Mouse (Mus musculus) hindbrain, embryonic 12.5 days (tissue): ENCODE measurements around the gene Leng8. TPM values are rescaled to one million over a fixed set of nuclear protein-coding genes. Genes with fewer than 3 reads are reported as not detected.
A peak's percentile ranks its signal among the peaks of the same experiment; 100 is the strongest.

Experiments used
- ATAC-seq: fragments of 200-750 bp; cut with Nextera tagmentation; 2 replicates; pipeline ENCODE4 v1.8.0; 2017; ENCODE audit warnings: moderate TSS enrichment; ENCODE audit not compliant: low FRiP score
- H3K27ac ChIP-seq: fragments of 300-500 bp; sonication (generic); 2 replicates; pipeline ENCODE4 v1.5.1; 2016; ENCODE audit warnings: mild to moderate bottlenecking
- H3K27me3 ChIP-seq: fragments of 300-500 bp; sonication (generic); 2 replicates; pipeline ENCODE4 v1.6.1; 2016; ENCODE audit warnings: mild to moderate bottlenecking
- H3K36me3 ChIP-seq: fragments of 300-500 bp; sonication (generic); 2 replicates; pipeline ENCODE4 v1.6.1; 2016; ENCODE audit warnings: mild to moderate bottlenecking
- H3K4me1 ChIP-seq: fragments of 300-500 bp; sonication (generic); 2 replicates; pipeline ENCODE4 v1.6.1; 2016
- H3K4me2 ChIP-seq: fragments of 300-500 bp; sonication (generic); replicated peaks from 2 replicates; pipeline ENCODE4 v1.6.1; 2016; ENCODE audit warnings: mild to moderate bottlenecking
- H3K4me3 ChIP-seq: fragments of 300-500 bp; sonication (generic); 2 replicates; pipeline ENCODE4 v1.5.1; 2016; ENCODE audit warnings: mild to moderate bottlenecking
- H3K9ac ChIP-seq: fragments of 300-500 bp; sonication (generic); 2 replicates; pipeline ENCODE4 v1.6.1; 2016; ENCODE audit warnings: mild to moderate bottlenecking, moderate library complexity
- H3K9me3 ChIP-seq: fragments of 300-500 bp; sonication (generic); replicated peaks from 2 replicates; pipeline ENCODE4 v1.6.1; 2016; ENCODE audit warnings: mild to moderate bottlenecking
- WGBS: fragments of 180-500 bp; shearing (Covaris S2); methylation state at CpG from one replicate; pipeline ENCODE4 v1.1.7; 2016; 5-methylcytosine and 5-hydroxymethylcytosine counted together
- polyA plus RNA-seq: library from polyadenylated mRNA; unstranded; fragments of >200 nt; fragmentation: Nextera tagmentation; extraction: Ambion mirVana; gene quantifications from 2 replicates; pipeline ENCODE4 v1.2.1, GENCODE M21; 2016

The Leng8 gene
- polyA plus RNA-seq, 1 experiment from 2014 or later = 115 TPM

- peak overlapping the region; percentile 92 for H3K27ac ChIP-seq
- peak overlapping the region; percentile 73 for H3K4me2 ChIP-seq
- ATAC-seq = peak; percentile 12
- no peaks in the 10 kb centered on the region for H3K36me3 ChIP-seq
- H3K9ac ChIP-seq = peak overlapping the region; percentile 86
- H3K4me3 ChIP-seq = peak overlapping the region; percentile 59
- H3K27me3 ChIP-seq = peaks cover 11% of the 10 kb centered on the region; the same call in 1 of the 2 replicates
- WGBS = 9% methylated on average over 15 of the region's 19 CpGs
- peaks cover 60% of the 10 kb centered on the region for H3K4me1 ChIP-seq
- no peaks in the 10 kb centered on the region for H3K9me3 ChIP-seq
These were observed 16.6 kb upstream of the Leng8 start for GRCm38 (mm10) chr7:4119976-4120921.

GRCm38 (mm10) chr7:4122076-4122768 lies 14.6 kb upstream of the Leng8 start:
- peaks cover 65% of the 10 kb centered on the region for H3K4me1 ChIP-seq
- H3K4me3 ChIP-seq = peak overlapping the region; percentile 59
- peak overlapping the region; percentile 86 for H3K9ac ChIP-seq
- peak overlapping the region; percentile 73 for H3K4me2 ChIP-seq
- 0 out of 2 replicates have a peak, but pooled peaks cover 8% of the 10 kb centered on the region for H3K36me3 ChIP-seq
- H3K9me3 ChIP-seq = no peaks in the 10 kb centered on the region
- H3K27ac ChIP-seq = peak overlapping the region; percentile 92
- H3K27me3 ChIP-seq = peaks cover 11% of the 10 kb centered on the region; the same call in 1 of the 2 replicates
- no peak for ATAC-seq
- WGBS = 42% methylated on average over 11 of the region's 11 CpGs

GRCm38 (mm10) chr7:4122783-4123182 lies 14.1 kb upstream of the Leng8 start:
- no peak for ATAC-seq
- Histone ChIP-seq H3K27me3 (peaks cover 11% of the 10 kb centered on the region; the same call in 1 of the 2 replicates), H3K9ac (peak overlapping the region; percentile 86; the same call in 1 of the 2 replicates), H3K4me2 (peak overlapping the region; percentile 73), H3K27ac (peak overlapping the region; percentile 92), H3K9me3 (no peaks in the 10 kb centered on the region), H3K4me3 (peak overlapping the region; percentile 59), H3K4me1 (peaks cover 65% of the 10 kb centered on the region), H3K36me3 (peaks cover 11% of the 10 kb centered on the region; the same call in 1 of the 2 replicates)
- 78% methylated on average over 10 of the region's 10 CpGs for WGBS

GRCm38 (mm10) chr7:4123732-4124131 lies 13.1 kb upstream of the Leng8 start:
- H3K9ac ChIP-seq = no peak overlapping the region
- 23% methylated on average over 1 of the region's 1 CpGs for WGBS
- H3K27ac ChIP-seq = peak overlapping the region; percentile 92

GRCm38 (mm10) chr7:4124315-4124759 lies 12.5 kb upstream of the Leng8 start:
- Histone ChIP-seq H3K36me3 (peaks cover 17% of the 10 kb centered on the region; the same call in 1 of the 2 replicates), H3K27ac (peak overlapping the region; percentile 92), H3K27me3 (0 out of 2 replicates have a peak, but pooled peaks cover 4% of the 10 kb centered on the region), H3K4me1 (peaks cover 57% of the 10 kb centered on the region), H3K9ac (peak overlapping the region; percentile 47; the same call in 1 of the 2 replicates), H3K9me3 (no peaks in the 10 kb centered on the region), H3K4me2 (peak overlapping the region; percentile 73), H3K4me3 (peak overlapping the region; percentile 23)
- ATAC-seq = peak; percentile 84
- WGBS = 2% methylated on average over 10 of the region's 10 CpGs

More at GRCm38 (mm10) chr7:4123732-4124131, 13.1 kb upstream of the Leng8 start:
- peak; percentile 83 for ATAC-seq
- Histone ChIP-seq H3K36me3 (peaks cover 17% of the 10 kb centered on the region; the same call in 1 of the 2 replicates), H3K9me3 (no peaks in the 10 kb centered on the region), H3K4me2 (peak overlapping the region; percentile 73), H3K4me1 (peaks cover 63% of the 10 kb centered on the region), H3K4me3 (no peak overlapping the region), H3K27me3 (peaks cover 8% of the 10 kb centered on the region; the same call in 1 of the 2 replicates)

GRCm38 (mm10) chr7:4124856-4125255 lies 12.0 kb upstream of the Leng8 start:
- peak overlapping the region; percentile 73 for H3K4me2 ChIP-seq
- 0 out of 2 replicates have a peak, but pooled peaks cover 4% of the 10 kb centered on the region for H3K27me3 ChIP-seq
- peak overlapping the region; percentile 92 for H3K27ac ChIP-seq
- no peaks in the 10 kb centered on the region for H3K9me3 ChIP-seq
- 17% methylated on average over 5 of the region's 5 CpGs for WGBS
- peak overlapping the region; percentile 23 for H3K4me3 ChIP-seq
- ATAC-seq = no peak
- H3K36me3 ChIP-seq = peaks cover 19% of the 10 kb centered on the region; the same call in 1 of the 2 replicates
- H3K4me1 ChIP-seq = peaks cover 55% of the 10 kb centered on the region
- H3K9ac ChIP-seq = peak overlapping the region; percentile 47

- H3K4me1 ChIP-seq = peaks cover 52% of the 10 kb centered on the region
- H3K4me3 ChIP-seq = no peak overlapping the region
- H3K27me3 ChIP-seq = 0 out of 2 replicates have a peak, but pooled peaks cover 2% of the 10 kb centered on the region
- H3K36me3 ChIP-seq = peaks cover 19% of the 10 kb centered on the region; the same call in 1 of the 2 replicates
- peak overlapping the region; percentile 73; the same call in 1 of the 2 replicates for H3K4me2 ChIP-seq
- no peak for ATAC-seq
- peak overlapping the region; percentile 92 for H3K27ac ChIP-seq
- H3K9ac ChIP-seq = peak overlapping the region; percentile 47
- 24% methylated on average over 9 of the region's 9 CpGs for WGBS
- H3K9me3 ChIP-seq = no peaks in the 10 kb centered on the region
These were observed 11.5 kb upstream of the Leng8 start for GRCm38 (mm10) chr7:4125306-4125705.

GRCm38 (mm10) chr7:4126992-4127785 lies 9.7 kb upstream of the Leng8 start:
- Histone ChIP-seq H3K36me3 (peaks cover 23% of the 10 kb centered on the region), H3K4me3 (no peak overlapping the region), H3K27me3 (no peaks in the 10 kb centered on the region), H3K27ac (no peak overlapping the region), H3K9me3 (no peaks in the 10 kb centered on the region), H3K9ac (no peak overlapping the region), H3K4me1 (peaks cover 47% of the 10 kb centered on the region), H3K4me2 (no peak overlapping the region)
- no peak for ATAC-seq
- 86% methylated on average over 11 of the region's 11 CpGs for WGBS

GRCm38 (mm10) chr7:4127894-4128293 lies 8.9 kb upstream of the Leng8 start:
- 92% methylated on average over 4 of the region's 4 CpGs for WGBS
- Histone ChIP-seq H3K27ac (no peak overlapping the region; the same call in 1 of the 2 replicates), H3K4me1 (peaks cover 40% of the 10 kb centered on the region), H3K27me3 (no peaks in the 10 kb centered on the region), H3K9me3 (no peaks in the 10 kb centered on the region), H3K36me3 (peaks cover 28% of the 10 kb centered on the region), H3K9ac (no peak overlapping the region), H3K4me2 (no peak overlapping the region), H3K4me3 (no peak overlapping the region)
- no peak for ATAC-seq

GRCm38 (mm10) chr7:4128860-4129259 lies 8.0 kb upstream of the Leng8 start:
- H3K4me3 ChIP-seq = no peak overlapping the region
- H3K36me3 ChIP-seq = peaks cover 34% of the 10 kb centered on the region
- no peaks in the 10 kb centered on the region for H3K9me3 ChIP-seq
- H3K27me3 ChIP-seq = no peaks in the 10 kb centered on the region
- no peak overlapping the region for H3K4me2 ChIP-seq
- peak overlapping the region; percentile 32; the same call in 1 of the 2 replicates for H3K9ac ChIP-seq
- WGBS = 74% methylated on average over 6 of the region's 6 CpGs
- no peak for ATAC-seq
- peaks cover 30% of the 10 kb centered on the region for H3K4me1 ChIP-seq
- no peak overlapping the region for H3K27ac ChIP-seq
